Mouse (Mus musculus) layer of hippocampus, postnatal 25 days (tissue): ENCODE measurements around the gene Ccdc170. TPM values are rescaled to one million over a fixed set of nuclear protein-coding genes. Genes with fewer than 3 reads are reported as not detected.

Experiments
- DNase-seq, 2 experiments: peaks; one replicate each; pipeline ENCODE4 v3.0.0; 2022; ENCODE audit warnings: mixed read lengths in 2 of 2, low spot score in 1 of 2; ENCODE audit errors: extremely low spot score in 1 of 2
- total RNA-seq, 2 experiments: library from RNA; stranded (reverse); gene quantifications; 2 replicates each; pipeline ENCODE4 v1.2.3; 2021

The Ccdc170 gene
- total RNA-seq, 2 experiments from 2014 or later: 0.32 to 1.3 TPM

DNA sequence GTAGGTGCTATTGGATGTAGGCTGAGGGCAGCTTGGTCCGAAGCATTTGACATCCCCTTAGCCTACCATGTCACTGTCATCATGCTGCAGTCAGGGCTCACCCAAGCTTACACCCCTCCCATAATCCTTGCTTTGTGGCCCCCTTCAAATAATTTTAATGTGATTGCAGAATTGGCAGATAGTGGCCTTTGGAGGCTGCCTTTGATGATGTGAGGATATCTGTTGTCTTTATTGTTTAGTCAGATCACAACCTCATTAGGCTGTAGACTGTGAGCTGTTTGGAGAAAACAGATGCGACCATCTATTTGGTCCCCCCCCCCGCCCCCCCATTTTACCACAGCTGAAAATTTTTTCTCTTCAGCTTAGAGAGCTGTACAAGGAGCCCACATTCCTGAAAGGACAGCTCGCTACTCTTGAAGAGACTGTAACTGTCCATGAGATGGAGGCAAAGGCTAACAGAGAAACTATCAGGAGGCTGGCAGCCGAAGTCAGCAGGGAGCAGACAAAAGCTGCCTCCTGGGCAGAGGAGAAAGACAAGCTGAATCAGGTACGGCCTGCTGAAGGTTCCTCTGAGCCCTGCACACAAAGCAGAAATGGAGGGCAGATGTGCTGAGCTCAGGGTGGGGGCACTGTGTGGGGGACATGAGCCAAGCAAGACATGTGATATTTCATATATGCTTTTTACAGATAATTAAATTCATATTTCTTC is 38.2 kb downstream of the Ccdc170 start:
- DNase-seq: no peak

DNA sequence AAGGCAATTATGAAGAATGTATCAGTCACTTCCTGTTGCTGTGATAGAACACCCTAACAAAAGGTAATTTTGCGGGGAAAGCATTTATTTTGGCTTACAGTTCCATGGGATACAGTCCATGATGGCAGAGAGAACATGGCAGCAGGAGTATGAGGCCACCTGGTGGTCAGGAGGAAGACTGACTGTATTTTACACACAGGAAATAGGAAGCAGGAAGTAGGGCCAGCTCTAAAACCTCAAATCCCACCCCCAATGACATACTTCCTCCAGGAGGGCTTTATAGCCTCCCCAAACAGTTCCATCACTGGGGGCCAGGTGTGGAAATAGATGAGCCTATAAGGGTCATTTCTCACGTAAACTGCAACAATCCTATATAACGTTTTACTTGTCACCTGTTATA is 39.8 kb downstream of the Ccdc170 start:
- no peak for DNase-seq

DNA sequence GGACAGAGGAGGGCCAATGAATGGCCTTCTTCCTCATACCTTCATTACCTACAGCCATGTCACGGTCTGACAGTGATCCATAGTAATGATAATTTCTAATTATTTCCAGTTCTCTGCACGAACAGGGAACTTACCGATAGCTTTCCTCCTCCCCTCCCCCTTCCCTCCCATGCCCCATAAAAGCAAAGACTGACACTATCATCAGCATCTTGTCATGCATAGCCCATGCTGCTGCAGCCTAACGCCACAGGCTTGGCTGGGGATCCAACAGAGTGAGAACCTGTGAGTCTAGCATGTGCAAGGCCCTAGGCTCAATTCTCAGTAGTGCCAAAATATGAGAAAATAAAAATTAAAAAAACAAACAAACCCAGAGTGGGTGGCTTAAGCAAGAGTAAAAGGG is 40.8 kb downstream of the Ccdc170 start:
- DNase-seq: no peak

DNA sequence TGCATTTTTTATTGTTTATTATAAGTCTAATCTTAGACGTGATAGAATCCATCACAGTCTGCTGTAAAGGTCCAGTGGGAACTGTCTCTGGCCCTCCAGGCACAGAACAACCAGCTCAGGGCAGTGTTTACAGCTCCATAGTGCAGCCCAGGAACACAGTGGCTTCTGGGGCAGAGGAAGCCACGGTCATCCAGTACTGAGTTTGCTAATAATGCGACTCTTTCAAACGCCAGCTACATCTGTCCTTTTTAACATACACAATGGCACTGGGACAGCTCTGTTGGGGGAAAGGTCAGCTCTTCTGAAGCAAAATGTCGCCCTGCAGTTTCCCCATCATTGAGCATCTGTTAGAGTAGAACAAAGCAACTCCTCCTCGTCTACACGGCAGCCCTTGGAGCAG is 45.7 kb downstream of the Ccdc170 start:
- DNase-seq: no peak

- DNase-seq: no peak
These were observed 48.4 kb downstream of the Ccdc170 start for GRCm38 (mm10) chr10:4530638-4531235.

DNA sequence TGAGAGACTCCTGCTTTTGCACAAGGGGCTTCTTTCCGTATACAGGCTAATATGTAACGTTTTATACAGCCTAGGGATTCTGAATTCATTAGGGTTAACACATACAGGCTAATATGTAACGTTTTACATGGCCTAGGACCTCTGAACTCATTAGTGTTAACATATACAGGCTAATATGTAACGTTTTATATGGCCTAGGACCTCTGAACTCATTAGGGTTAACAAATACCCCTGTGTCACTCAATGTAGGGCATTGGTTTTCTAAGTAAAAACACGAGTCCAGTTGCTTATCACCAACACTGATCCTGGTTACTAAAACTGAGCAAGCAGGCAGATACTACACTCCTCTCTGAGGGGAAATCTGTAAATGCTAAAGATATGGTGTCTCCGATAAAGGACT is 49.6 kb downstream of the Ccdc170 start:
- DNase-seq: no peak

GRCm38 (mm10) chr10:4532731-4533130 is 50.4 kb downstream of the Ccdc170 start:
- no peak for DNase-seq

DNA sequence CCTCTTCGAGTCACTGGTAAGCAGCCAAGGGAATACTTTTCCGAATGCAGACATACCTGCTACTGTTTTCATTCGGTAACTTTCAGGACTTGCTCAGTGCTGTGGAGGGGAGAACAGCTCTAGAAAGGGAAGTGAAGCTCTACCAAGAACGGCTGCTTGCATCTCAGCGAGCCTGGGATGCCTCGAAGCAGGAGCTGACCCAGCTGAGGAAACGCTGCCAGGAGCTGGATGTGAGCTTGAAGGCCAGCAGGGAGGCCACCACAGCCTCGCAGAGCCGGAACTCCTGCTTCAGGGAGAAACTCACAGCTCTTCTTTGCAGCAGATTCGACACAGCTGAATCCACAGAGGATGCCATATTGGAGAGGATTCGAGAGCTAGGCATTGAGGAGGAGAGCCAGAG is 51.6 kb downstream of the Ccdc170 start:
- no peak for DNase-seq

- DNase-seq: no peak
These were observed 63.2 kb downstream of the Ccdc170 start for GRCm38 (mm10) chr10:4545550-4545949.

DNA sequence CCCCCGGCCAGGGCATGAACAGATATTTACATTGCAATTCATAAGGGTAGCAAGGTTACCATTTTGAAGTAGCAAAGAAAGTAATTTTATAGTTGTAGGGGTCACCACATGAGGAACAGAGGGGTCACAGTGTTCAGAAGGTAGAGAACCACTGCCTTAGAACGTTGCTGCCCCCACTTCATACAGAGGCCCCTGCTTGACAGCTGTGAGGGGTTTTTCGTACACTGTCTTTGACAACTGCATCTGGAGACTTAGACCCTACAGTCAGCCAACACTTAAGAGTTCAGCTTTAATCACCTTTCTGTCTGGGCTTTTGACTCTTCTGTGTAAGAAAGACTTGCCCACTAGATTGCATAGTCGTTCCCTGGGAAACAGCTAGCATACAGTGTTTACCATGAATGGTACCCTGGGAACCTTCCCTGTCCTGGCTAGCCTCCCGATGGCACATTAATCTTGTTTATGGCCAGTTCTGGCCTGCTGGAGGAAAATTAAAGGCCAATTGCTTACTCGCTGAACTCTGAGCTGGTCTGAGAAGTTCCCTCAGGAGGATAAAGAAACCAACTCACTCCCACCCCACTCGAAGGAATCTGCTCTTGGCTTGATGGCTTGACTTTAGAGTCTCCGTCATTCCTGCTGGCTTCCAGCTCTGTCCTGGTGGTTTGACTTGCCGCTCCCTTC is 71.3 kb downstream of the Ccdc170 start:
- DNase-seq: no peak

- DNase-seq: no peak
These were observed 74.6 kb downstream of the Ccdc170 start for GRCm38 (mm10) chr10:4556842-4557377.

DNA sequence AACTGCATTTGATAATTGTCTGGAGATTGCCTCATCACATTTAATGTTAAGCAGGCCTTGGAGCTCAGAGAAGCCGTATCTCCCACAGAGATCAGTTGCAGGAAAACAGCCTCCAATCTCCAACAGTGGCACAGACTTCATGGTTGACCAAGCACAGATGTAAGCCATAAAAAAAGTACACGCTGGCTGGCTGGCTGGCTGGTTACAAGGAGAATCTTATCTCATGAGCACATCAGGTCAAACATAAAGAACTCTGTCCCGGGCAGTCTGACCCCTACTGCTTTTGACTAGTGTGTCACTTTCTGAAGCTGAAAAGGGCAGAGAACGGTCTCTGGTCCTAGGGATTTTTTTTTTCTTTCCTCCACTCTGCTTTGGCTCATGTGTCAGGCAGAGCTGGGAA is 76.8 kb downstream of the Ccdc170 start:
- no peak for DNase-seq

- DNase-seq: no peak
These were observed 82.8 kb downstream of the Ccdc170 start for GRCm38 (mm10) chr10:4565148-4565547.

DNA sequence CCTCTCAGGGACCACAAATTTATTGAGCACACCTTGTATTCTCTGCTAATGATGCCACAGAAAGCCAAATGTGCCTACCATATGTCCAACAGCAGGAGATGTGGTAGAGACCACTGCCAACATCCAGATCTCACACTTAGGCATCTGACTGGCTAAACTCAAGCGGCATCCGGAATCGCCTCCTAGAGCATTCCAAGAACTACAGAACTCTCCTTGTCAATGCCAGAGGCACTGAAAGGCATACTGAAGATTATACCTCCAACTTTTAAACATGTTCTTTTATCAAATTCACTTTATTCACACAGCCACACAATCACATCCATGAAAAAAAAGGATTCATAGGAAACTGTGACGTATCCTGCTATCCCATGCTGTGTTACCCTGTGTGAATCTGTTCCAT is 88.5 kb downstream of the Ccdc170 start:
- DNase-seq: no peak

DNA sequence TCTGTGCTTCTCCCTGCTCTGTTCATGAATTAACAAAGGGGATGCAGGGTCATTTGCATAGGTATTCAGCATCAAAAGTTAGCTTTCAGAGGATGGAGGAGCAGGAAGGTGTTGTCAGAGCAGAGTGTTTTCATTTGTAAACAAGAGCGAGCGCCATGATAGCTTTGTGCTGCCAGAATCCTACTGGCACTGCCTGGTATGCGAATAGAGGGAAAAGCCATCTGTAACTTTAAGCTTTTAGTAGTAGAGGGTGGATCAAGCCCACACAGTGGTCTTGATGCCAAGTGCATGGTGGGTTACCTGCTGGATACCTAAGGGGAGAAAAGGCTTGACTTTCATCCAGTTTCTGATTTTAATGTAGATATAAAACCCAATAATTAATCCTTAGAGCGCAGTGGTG is 89.0 kb downstream of the Ccdc170 start:
- DNase-seq: no peak

GRCm38 (mm10) chr10:4581905-4582304 is 99.6 kb downstream of the Ccdc170 start:
- no peak for DNase-seq

- no peak for DNase-seq
These were observed 104.4 kb downstream of the Ccdc170 start for GRCm38 (mm10) chr10:4586691-4587090.

DNA sequence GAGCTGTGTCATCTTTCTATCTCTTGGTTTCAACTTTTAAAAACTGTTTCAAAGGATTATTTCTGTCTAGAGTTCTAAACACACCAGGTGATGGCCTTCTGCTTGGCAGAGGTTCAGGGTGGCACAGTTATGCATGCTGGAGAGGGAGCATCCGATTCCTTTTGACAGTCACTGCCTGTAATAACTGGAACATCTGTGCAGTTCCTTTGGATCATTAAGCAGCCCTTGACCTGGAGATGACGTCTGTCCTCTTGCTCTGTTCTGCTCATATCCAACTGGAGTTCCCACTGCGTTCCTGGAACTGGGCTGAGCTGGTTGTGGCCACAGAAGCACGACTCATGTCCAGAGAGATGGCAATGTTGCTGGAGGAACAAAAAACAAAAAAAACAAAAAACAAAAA is 107.3 kb downstream of the Ccdc170 start:
- no peak for DNase-seq

DNA sequence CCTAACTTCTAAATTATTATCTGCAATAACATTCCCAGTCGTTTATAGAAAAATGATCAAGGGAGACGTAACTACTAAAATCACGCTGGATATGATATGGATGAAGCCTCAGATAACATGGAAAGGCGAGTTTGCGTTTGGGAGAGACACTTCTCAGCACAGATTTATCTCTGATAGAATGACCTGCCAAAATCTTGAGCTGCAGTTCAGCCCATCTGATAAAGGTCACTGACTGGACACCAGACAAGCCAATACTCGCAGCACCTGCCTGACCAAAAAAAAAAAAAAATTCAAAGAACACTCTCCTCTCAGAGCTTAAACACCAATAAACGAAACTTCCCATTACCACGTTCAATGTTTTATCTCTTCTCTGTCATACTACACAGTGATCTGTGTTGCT is 108.7 kb downstream of the Ccdc170 start:
- no peak for DNase-seq

- no peak for DNase-seq
These were observed 111.5 kb downstream of the Ccdc170 start for GRCm38 (mm10) chr10:4593828-4594227.

GRCm38 (mm10) chr10:4597211-4597610 is 114.9 kb downstream of the Ccdc170 start:
- DNase-seq: no peak
